Mouse (Mus musculus) 3T3-L1 (cell line): Measurements from ENCODE around the gene Fryl.

Experiments used
- DNase-seq: peaks from one replicate; pipeline ENCODE4 v3.0.0-alpha.2; 2015; ENCODE audit warnings: low read depth, low spot score

Gene Fryl

GRCm38 (mm10) chr5:73194083-73194570 lies 62.3 kb downstream of the Fryl start:
- no peak for DNase-seq

DNA sequence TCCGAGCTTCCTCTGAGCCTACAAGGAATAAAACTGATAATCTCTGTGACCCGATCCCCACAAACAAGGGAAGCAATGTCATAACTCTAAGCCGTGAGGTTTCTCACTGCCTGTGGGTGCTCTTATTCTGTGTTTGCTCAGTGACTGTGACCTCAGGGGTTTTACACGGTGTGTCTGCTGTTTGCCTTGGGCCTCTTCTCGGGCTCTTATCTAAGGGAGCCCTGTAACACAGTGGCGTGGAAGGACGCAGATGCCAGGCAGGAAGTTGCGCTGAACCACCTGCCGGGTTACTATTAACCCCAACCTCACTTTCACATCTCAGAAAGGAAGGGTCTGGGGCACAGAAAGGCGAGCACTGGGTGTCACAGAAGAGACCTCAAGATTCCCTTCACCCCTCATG lies 62.8 kb downstream of the Fryl start:
- DNase-seq: no peak

GRCm38 (mm10) chr5:73192870-73193576 lies 63.4 kb downstream of the Fryl start:
- DNase-seq: no peak

DNA sequence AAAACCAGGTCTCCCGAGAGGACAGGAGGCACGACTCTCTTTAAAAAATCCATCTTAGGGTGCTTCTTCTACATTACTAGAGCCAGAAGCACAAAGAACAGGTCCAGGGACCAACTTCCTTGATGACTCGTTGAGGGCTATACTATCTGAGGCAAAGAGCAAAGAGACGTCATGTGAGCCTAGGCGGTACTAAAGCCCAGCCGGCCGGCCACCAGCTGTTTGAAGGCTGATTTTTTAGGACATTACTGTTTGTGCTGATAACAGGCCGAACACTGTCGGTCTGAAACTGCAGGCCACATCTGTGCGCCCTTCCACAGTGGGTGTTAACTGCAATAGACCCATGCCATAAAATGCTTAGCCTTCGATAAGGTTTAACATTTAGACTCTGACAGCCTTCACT lies 64.7 kb downstream of the Fryl start:
- peak; percentile 58 for DNase-seq

- no peak for DNase-seq
These were observed 66.3 kb downstream of the Fryl start for GRCm38 (mm10) chr5:73190164-73190563.

- no peak for DNase-seq
These were observed 66.8 kb downstream of the Fryl start for GRCm38 (mm10) chr5:73189443-73190160.

DNA sequence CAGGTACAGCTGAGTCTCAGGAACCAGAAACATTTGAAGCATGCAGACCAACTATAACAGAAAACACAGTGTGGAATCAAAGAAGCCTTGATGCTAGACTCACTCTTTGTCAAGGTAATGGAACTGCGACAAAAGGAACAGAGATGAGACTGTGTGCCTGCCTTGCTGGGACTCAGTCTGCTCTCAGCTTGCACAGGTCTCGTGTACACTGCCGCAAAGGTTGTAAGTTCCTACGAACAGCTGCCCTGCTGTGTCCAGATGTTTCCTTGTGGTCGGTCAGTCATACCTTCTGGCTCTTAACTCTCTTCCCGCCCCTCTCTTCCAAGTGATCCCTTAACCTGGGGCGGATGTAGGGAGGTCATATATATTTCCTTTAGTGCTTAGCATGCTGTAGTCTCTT lies 67.8 kb downstream of the Fryl start:
- peak; percentile 40 for DNase-seq

DNA sequence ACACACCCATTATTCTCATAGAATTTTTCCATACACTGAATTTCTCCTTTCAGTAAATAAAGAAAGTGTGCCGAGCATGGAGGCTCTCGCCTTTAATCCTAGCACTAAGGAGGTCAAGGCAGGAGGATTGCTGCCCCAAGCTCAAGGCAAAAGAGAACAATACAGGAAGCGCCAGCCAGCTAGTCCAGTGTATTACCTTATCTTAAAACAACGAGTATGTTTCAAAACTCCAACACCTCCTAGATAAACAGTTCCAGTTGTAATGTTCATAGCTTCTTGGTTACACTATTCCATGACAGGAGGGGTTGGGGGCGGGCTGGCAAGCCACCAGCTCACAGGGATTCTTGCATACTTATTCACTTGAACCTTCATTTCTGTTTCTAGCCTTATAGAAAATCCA lies 68.3 kb downstream of the Fryl start:
- DNase-seq: no peak

GRCm38 (mm10) chr5:73186912-73187311 lies 69.5 kb downstream of the Fryl start:
- no peak for DNase-seq

GRCm38 (mm10) chr5:73185424-73185823 lies 71.0 kb downstream of the Fryl start:
- no peak for DNase-seq

DNA sequence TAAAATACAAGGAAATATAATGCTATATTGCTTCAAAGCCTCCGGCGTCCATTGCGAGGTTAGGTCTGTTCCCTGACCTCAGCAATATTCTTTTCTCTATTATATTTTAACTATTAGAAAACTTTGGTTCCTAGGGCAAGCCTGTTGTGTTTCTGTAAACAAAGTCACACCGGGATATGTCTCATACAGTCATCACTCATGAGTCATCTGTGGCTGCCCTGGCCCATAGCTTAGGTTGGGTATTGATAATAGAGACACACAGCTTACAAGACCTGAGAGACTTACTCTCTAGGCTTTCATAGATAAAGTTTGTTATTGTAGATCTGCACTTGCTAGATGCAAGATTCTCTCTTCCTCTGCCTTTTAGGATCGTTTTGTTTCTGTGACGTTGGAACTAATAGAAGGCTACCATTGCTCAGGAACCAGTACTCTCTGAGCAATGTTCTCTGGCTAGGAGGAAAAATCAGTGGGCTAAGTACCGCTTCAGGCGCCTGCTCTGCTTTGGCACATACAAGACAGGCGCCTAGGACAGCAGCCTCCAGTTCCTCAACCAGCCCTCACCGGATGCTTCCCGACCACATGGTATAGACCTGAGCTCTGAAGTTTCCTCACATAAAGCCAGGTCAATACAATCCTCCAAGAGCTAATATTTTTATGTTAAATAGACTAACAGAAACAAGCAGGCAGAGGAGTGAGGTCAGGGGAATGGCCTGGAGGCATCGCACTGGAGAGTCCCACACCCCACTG lies 73.5 kb downstream of the Fryl start:
- DNase-seq: peak; percentile 53

DNA sequence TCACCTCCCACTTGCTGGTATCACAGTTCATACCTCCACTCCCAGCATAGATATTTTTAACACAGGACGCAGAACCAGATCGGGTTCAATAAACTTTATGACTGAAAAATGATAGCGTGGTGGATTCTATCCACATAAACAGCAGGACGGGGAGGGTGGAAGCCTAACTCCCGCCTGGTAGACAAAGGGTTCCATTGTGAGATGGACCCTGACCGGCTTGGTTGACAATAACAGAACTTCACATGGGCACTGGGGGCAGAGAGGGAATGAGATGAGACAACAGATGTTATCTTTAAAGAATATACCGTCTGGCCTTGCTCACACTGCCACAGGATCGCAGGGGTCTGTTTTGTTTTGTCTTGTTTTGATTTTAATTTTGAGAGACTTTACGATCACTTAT lies 74.2 kb downstream of the Fryl start:
- no peak for DNase-seq

DNA sequence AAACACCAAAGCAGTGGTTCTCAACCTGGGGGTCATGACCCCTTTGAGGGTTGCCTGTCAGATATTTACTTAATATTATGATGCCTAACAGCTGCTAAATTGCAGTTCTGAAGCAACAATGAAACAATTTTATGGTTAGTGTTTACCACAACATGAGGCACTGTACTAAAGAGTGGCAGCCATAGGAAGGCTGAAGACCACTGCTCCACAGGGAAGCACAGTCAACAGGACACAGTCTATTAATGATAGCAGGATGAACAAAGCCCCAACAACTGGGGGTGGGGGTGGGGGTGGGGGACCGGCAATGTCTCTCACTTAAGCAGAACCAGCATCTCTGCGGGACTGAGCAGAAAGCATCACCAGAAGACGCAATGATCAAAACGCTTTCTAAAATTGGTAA lies 80.1 kb downstream of the Fryl start:
- DNase-seq: no peak

GRCm38 (mm10) chr5:73175377-73176147 lies 80.9 kb downstream of the Fryl start:
- DNase-seq: no peak

DNA sequence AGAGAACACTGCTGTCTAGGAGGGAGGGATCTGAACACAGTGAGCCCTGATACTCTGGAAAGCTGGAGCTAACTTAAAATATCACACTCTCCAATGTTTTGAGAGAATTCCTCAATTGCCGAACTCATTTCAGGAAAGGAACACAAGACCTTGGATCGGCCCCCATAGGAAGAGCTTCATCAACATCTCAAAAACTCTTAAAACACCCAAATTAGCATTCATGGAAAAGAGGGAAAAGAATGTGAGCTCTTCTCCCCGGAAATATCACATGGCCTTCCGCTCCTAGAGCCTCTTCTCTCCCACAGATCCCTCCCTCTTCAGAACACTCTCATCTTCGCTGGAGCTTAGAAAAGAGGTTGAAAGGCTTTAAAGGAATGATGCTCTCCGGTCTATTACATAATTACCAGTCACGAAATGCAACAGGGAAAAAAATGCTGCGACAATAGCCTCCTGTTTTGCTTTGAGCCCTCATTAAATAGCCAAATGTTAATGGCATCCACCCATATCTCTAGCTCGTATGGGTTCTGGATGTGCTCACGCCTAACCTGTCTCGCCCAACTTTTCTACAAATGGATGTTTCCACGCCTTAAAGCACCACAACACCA lies 84.4 kb downstream of the Fryl start:
- DNase-seq: no peak

DNA sequence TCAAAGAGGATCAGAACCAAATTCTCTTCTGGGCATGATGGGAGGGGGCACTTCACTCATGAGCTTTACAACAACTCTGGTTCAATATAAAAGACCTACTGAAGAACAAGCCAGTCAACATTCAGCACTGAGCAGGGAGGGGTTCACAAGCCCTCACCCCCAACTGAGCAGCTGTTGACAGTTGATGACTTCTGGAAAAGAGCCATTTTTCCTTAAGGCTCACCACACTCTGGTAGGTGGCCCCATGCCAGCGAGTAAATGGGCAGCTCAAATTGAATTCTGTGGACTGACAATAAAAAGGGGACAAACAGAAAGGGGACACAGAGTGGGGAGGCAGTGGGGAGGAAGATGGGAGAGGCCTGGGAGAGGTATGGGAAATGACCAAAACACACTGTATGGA lies 85.2 kb downstream of the Fryl start:
- peak; percentile 60 for DNase-seq

- DNase-seq: peak; percentile 89
These were observed 87.6 kb downstream of the Fryl start for GRCm38 (mm10) chr5:73168769-73169272.

GRCm38 (mm10) chr5:73167976-73168768 lies 88.2 kb downstream of the Fryl start:
- DNase-seq: no peak

DNA sequence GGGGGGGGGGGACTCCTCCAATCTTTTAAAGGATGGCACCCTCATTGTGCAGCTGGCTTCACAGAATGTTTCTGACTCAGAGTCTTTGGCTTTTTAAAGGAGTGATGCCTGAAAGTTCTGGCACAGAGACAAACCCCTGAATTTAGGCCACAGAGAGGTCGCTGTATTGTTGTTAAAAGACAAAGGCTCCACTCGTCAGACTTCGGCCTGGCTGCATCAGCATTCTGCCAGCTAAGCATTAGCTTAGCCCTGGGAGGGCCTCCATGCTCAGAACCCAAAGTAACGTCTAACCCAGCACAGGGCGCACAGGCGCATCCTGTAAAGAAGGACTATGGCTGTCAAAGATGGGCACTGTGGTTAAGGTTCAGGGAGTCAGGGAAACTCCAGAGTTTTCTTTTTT lies 92.4 kb downstream of the Fryl start:
- DNase-seq: peak; percentile 78

GRCm38 (mm10) chr5:73162492-73162891 lies 93.9 kb downstream of the Fryl start:
- no peak for DNase-seq
